Comparison of ENCODE assay signal across 22 mouse cellular contexts in the genomic region with DNA sequence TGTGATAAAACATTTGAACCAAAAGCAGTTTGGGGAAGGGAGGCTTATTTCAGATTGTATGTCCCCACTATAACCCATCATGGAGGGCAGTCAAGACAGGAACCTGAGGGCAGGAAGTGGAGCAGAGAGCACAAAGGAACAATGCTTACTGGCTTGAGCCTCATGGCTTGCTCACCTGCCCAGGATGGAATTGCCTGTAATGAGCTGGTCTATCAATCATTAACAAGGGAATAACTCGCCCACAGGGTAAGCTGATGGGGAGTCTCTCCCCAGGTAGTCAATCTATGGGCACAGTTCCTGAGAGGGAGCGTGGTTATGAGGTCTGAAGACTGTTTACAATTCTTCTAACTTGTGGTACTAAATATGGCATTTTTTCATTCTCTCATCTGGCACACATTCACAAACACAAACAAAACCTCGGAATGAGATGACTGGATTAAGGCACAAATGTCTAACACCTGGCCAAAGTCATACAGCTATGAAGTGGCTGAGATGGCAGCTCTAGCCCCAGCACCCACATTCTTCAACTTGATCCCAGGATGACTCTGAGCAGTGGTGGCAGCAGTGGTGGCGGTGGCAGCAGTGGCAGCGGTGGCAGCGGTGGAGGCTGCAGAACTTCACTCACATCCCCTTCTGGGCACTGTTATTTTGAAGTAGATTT. TPM values are rescaled to one million over a fixed set of nuclear protein-coding genes. Genes with fewer than 3 reads are reported as not detected.
DNase-seq lines count a peak whose midpoint lies in the region; ATAC-seq and TF ChIP-seq lines count a peak whose summit lies in the region.
"Had no signal": no experiment of that assay in that cellular context is flagged by ENCODE, and none has a peak within 500 bp of the region (broad histone marks: within the 10 kb centered on the region; RNA-seq: fewer than 3 reads in every experiment).

No protein-coding gene starts in this region.

- intact Hi-C loops in gastrocnemius, adult 2 months (cut with DNase I), result no loop called here

- no peaks in the 10 kb centered on the region for H3K9me3 ChIP-seq in liver, embryonic 15.5 days (replicated peaks)
- H3K9me3 ChIP-seq: forebrain, embryonic 10.5 days; G1E; hindbrain, embryonic 15.5 days; midbrain, embryonic 13.5 days; neural tube, embryonic 15.5 days had no signal

- H3K4me1 ChIP-seq in liver, embryonic 15.5 days (replicated peaks), result peaks cover 35% of the 10 kb centered on the region

- no peaks in the 10 kb centered on the region for H3K36me3 ChIP-seq in liver, embryonic 15.5 days (replicated peaks)
- H3K36me3 ChIP-seq: hindbrain, embryonic 15.5 days; midbrain, embryonic 13.5 days; neural tube, embryonic 15.5 days had no signal

- no peak for TF ChIP-seq CTCF in gastrocnemius, adult 2 months (IDR thresholded peaks at IDR 0.05)

- no peak overlapping the region for H3K9ac ChIP-seq in liver, embryonic 15.5 days
- H3K9ac ChIP-seq: hindbrain, embryonic 15.5 days; liver, embryonic 14.5 days; midbrain, embryonic 13.5 days; neural tube, embryonic 15.5 days had no signal

- peak overlapping the region; percentile 28; the same call in 1 of the 2 replicates for H3K27ac ChIP-seq in gastrocnemius, adult 2 months
- H3K27ac ChIP-seq in liver, embryonic 15.5 days (replicated peaks), result no peak overlapping the region
- H3K27ac ChIP-seq: forebrain, embryonic 10.5 days; hindbrain, embryonic 15.5 days; liver, embryonic 14.5 days; midbrain, embryonic 13.5 days; neural tube, embryonic 15.5 days had no signal

- no peak for DNase-seq in gastrocnemius, adult 2 months
- no peak for DNase-seq in gastrocnemius, postnatal 10 days
- peak; percentile 18 for DNase-seq in lung, postnatal 36 days
- DNase-seq in lung, postnatal 25 days (ENCODE audit: low spot score), result no peak
- no peak for DNase-seq in urinary bladder, postnatal 4 days (ENCODE audit: low spot score in 2 of 2)
- DNase-seq in right cerebral cortex, adult 18-20 months, result no peak
- DNase-seq in urinary bladder, adult 2 months (ENCODE audit: low spot score), result no peak
- DNase-seq: cerebellum, adult 9-11 months; gastrocnemius, postnatal 25 days; heart, postnatal 36 days; layer of hippocampus, postnatal 36 days; right cerebral cortex, postnatal 4 days; thymus, adult 2 months had no signal

- WGBS in liver, embryonic 15.5 days (ENCODE audit: insufficient replicate concordance), result 81% methylated on average over 6 of the region's 6 CpGs

- H3K27me3 ChIP-seq in liver, embryonic 15.5 days, result no peaks in the 10 kb centered on the region
- H3K27me3 ChIP-seq: hindbrain, embryonic 15.5 days; midbrain, embryonic 13.5 days; neural tube, embryonic 15.5 days had no signal

- no peak overlapping the region for H3K4me3 ChIP-seq in gastrocnemius, adult 2 months
- H3K4me3 ChIP-seq in liver, embryonic 15.5 days (replicated peaks), result no peak overlapping the region
- H3K4me3 ChIP-seq: forebrain, embryonic 10.5 days; hindbrain, embryonic 15.5 days; midbrain, embryonic 13.5 days; myocyte; neural tube, embryonic 15.5 days had no signal

- no peak overlapping the region for H3K4me2 ChIP-seq in liver, embryonic 15.5 days
- H3K4me2 ChIP-seq: hindbrain, embryonic 15.5 days; midbrain, embryonic 13.5 days; neural tube, embryonic 15.5 days had no signal

- ATAC-seq in liver, embryonic 15.5 days (ENCODE audit: insufficient read depth), result peak; percentile 66
- ATAC-seq: CD4-positive, CD25-positive, alpha-beta regulatory T cell, adult 4 months; midbrain, embryonic 13.5 days had no signal

RNA-seq across cellular contexts. Expression of a gene that starts 22.3 kb away (rescaled TPM):
- 10 to 100 TPM; 66.0 to 96.1 TPM for total RNA-seq in gastrocnemius, adult 2 months (2021)
- 10 to 100 TPM; 64.8 to 69.5 TPM for total RNA-seq in gastrocnemius, postnatal 10 days (2021)
- polyA plus RNA-seq in liver, embryonic 15.5 days (2015; fragmentation: Nextera tagmentation; extraction: Ambion mirVana), result 61.0 and 66.4 TPM in 2 replicates
- polyA plus RNA-seq in urinary bladder, adult 2 months (2012; rRNA removed), result 65.7 and 75.4 TPM in 2 replicates
